Mouse (Mus musculus) ES-Bruce4 (cell line): ENCODE results near the gene Usp30. TPM values are rescaled to one million over a fixed set of nuclear protein-coding genes. Genes with fewer than 3 reads are reported as not detected.

Source experiments
- H3K27ac ChIP-seq: 2 replicates; pipeline ENCODE4 v1.5.1; 2012; ENCODE audit warnings: low read length, inconsistent platforms; ENCODE audit not compliant: insufficient read depth
- H3K27me3 ChIP-seq: 2 replicates; pipeline ENCODE4 v1.6.1; 2012; ENCODE audit warnings: mild to moderate bottlenecking, low read length, inconsistent platforms; ENCODE audit not compliant: control insufficient read depth, poor library complexity, insufficient read depth, severe bottlenecking
- H3K36me3 ChIP-seq: 2 replicates; pipeline ENCODE4 v1.6.1; 2012; ENCODE audit warnings: inconsistent platforms, mild to moderate bottlenecking, low read length, moderate library complexity; ENCODE audit not compliant: control insufficient read depth, poor library complexity, insufficient read depth, severe bottlenecking
- H3K4me1 ChIP-seq: one replicate; pipeline ENCODE4 v1.8.1; 2011; ENCODE audit warnings: low read length; ENCODE audit not compliant: control insufficient read depth, insufficient read depth
- H3K4me3 ChIP-seq: 2 replicates; pipeline ENCODE4 v1.5.1; 2011; ENCODE audit warnings: low read depth, mild to moderate bottlenecking, low read length
- H3K9ac ChIP-seq: 2 replicates; pipeline ENCODE4 v1.6.1; 2012; ENCODE audit warnings: low read depth, mild to moderate bottlenecking, inconsistent platforms; ENCODE audit not compliant: poor library complexity, severe bottlenecking
- H3K9me3 ChIP-seq: replicated peaks from 2 replicates; pipeline ENCODE4 v1.6.1; 2012; ENCODE audit warnings: mild to moderate bottlenecking, low read length, inconsistent platforms; ENCODE audit not compliant: control insufficient read depth, poor library complexity, insufficient read depth, severe bottlenecking
- CTCF ChIP-seq: IDR thresholded peaks from one replicate; pipeline ENCODE4 v1.8.1; 2011; ENCODE audit warnings: low read depth, low read length
- EP300 ChIP-seq: IDR thresholded peaks from 2 replicates; pipeline ENCODE4 v1.6.1; 2011; ENCODE audit warnings: low read depth, low read length; ENCODE audit not compliant: insufficient read depth
- POLR2A ChIP-seq: IDR thresholded peaks from one replicate; pipeline ENCODE4 v1.8.1; 2011; ENCODE audit warnings: low read length; ENCODE audit not compliant: insufficient read depth
- polyA plus RNA-seq: library from polyadenylated mRNA; stranded (reverse); fragments of >200 nt; gene quantifications from 2 replicates; pipeline ENCODE4 v1.2.4, GENCODE M21; 2011; ENCODE audit warnings: low read depth; ENCODE audit not compliant: missing spikeins, insufficient read depth, insufficient read length

Usp30 gene
- polyA plus RNA-seq, 1 experiment = 13.9 TPM

- Histone ChIP-seq H3K4me3 (no peak overlapping the region), H3K9ac (no peak overlapping the region), H3K36me3 (no peaks in the 10 kb centered on the region), H3K9me3 (no peaks in the 10 kb centered on the region), H3K27me3 (no peaks in the 10 kb centered on the region), H3K27ac (no peak overlapping the region), H3K4me1 (peaks cover 3% of the 10 kb centered on the region)
- TF ChIP-seq CTCF = no peak
- no peak for TF ChIP-seq EP300
- TF ChIP-seq POLR2A = no peak
Measured at GRCm38 (mm10) chr5:114032161-114032763, 33.0 kb upstream of the Usp30 start.

DNA sequence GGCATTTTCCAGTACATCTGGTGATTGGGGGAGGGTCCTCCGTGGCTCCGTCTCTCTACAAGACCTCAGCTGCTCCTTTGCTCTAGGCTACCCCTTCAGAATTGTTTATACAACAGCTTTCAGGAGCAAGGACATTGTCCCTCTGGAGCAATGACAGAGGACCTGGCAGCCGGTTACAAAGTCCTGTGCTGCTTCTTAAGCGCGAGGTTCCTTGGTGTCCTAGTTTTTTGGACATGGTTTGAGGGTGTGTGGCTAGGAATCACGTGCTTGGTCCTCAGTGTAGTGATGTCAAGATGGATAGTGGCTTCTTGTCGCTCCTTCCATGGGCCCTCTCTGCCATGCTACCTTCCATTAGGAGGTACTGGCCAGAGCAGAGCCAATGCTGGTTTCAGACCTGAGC is 30.9 kb upstream of the Usp30 start:
- H3K27ac ChIP-seq = no peak overlapping the region
- no peak for TF ChIP-seq CTCF
- no peak for TF ChIP-seq EP300
- no peak for TF ChIP-seq POLR2A
- no peaks in the 10 kb centered on the region for H3K36me3 ChIP-seq
- no peaks in the 10 kb centered on the region for H3K27me3 ChIP-seq
- no peaks in the 10 kb centered on the region for H3K9me3 ChIP-seq
- no peak overlapping the region for H3K4me3 ChIP-seq
- H3K9ac ChIP-seq = no peak overlapping the region
- H3K4me1 ChIP-seq = peaks cover 3% of the 10 kb centered on the region

DNA sequence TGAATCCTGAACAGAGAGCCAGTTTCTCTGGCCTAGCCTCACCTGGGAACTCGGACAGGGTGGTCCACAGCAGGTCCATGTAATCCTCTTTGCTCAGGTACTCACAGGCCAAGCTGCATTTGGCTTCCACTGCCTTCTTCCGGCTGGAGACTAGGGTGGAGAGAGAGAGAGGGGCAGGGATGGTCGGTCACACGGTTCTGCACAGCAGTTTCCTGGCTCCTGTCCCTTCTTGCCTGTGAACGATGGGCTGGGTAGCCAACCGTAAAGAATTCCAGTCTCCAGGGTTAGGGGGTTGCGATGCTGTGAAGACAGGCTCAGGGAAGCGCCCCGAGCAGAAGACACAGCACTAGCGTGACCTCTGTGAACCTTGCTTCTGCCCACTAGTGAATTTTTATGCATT is 30.1 kb upstream of the Usp30 start:
- Histone ChIP-seq H3K27me3 (no peaks in the 10 kb centered on the region), H3K9me3 (no peaks in the 10 kb centered on the region), H3K4me1 (peaks cover under 1% of the 10 kb centered on the region), H3K27ac (no peak overlapping the region), H3K9ac (no peak overlapping the region), H3K36me3 (no peaks in the 10 kb centered on the region), H3K4me3 (no peak overlapping the region)
- no peak for TF ChIP-seq CTCF
- no peak for TF ChIP-seq POLR2A
- no peak for TF ChIP-seq EP300

DNA sequence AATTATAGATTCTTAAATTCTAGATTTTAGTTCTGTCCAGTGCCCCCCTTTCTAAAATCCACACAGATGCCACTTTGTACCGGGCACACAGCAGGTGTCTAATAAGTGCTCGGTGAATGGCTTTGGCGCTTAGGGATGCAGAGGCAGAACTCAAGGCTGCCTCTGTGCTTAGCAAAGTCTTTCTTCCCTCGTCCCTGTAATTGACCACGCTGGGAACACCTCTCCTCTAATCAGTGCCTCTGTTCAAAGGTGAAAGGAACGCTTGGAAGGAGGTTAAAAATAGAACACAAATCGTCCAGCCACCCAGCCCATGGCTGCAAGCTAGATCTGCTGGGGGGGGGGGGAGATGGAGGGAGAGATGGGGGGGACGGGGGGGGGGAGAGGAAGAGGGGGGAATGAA is 24.8 kb upstream of the Usp30 start:
- TF ChIP-seq POLR2A (no peak), CTCF (no peak), EP300 (no peak)
- no peak overlapping the region for H3K9ac ChIP-seq

DNA sequence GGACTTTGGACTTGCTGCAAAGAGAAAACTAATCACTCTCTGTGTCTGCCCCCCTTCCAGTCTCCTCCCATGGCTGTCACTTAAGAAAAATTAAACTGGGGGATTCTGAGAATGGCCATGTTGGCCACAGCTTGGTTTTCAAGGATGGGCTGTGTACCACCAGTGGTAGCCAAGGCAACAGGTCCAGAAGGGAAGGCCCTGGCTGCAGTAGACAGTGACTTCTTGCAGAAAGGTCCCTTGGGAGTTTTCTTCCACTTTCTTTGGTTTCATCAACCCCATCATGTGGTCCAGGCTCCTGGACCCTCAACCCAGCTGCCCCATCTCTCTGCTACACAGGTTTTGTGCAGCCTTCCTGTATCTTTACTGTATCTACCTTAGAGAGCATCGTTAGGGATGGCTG is 24.4 kb upstream of the Usp30 start:
- Histone ChIP-seq H3K4me1 (no peaks in the 10 kb centered on the region), H3K4me3 (no peak overlapping the region), H3K9me3 (no peaks in the 10 kb centered on the region), H3K27ac (no peak overlapping the region), H3K36me3 (no peaks in the 10 kb centered on the region), H3K27me3 (no peaks in the 10 kb centered on the region), H3K9ac (no peak overlapping the region)
- TF ChIP-seq CTCF (no peak), EP300 (no peak)

More for the DNA sequence above, 24.8 kb upstream of the Usp30 start:
- Histone ChIP-seq H3K27ac (no peak overlapping the region), H3K36me3 (no peaks in the 10 kb centered on the region), H3K4me3 (no peak overlapping the region), H3K27me3 (no peaks in the 10 kb centered on the region), H3K4me1 (no peaks in the 10 kb centered on the region), H3K9me3 (no peaks in the 10 kb centered on the region)

DNA sequence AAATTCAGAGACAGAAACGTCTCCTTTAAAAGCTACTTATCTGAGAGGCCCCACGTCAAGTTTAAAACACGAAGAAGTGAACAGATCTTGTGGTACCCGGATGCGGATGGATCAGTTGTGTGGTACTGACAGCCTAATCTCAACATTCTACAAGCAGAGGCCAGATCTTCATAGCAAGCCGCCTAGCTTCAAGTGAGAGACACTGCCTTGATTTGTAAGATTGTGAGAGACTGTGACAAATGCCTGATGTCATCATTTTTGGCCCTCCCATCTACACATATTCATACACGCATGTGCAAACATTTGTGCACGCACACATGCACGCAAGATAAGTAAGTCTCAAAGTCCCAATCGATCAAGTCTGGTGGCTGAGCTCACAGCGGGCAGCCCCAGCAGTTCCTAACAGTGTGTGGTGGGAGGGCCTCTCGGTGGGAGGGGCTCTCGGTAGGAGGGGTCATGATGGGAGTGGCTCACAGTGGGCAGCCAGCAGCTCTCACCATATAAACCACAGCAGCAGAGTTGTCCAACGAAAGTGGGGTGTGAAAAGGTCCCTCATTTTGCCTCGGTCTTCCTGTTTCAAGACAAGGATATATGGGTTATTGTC is 23.8 kb upstream of the Usp30 start:
- Histone ChIP-seq H3K9me3 (no peaks in the 10 kb centered on the region), H3K4me3 (no peak overlapping the region), H3K36me3 (no peaks in the 10 kb centered on the region), H3K4me1 (no peaks in the 10 kb centered on the region), H3K27me3 (no peaks in the 10 kb centered on the region), H3K27ac (no peak overlapping the region), H3K9ac (no peak overlapping the region)
- TF ChIP-seq EP300 (no peak), POLR2A (no peak), CTCF (no peak)
